Mouse (Mus musculus) layer of hippocampus, adult 9-11 months (tissue): ENCODE data around the gene Olfr115.

Experiments
- DNase-seq: peaks from one replicate; pipeline ENCODE4 v3.0.0; 2022

Gene Olfr115

GRCm38 (mm10) chr17:37627009-37627408 lies at the start of gene Olfr115, which contains the start of gene Olfr116:
TSS of gene Olfr115 (minus strand) at chr17:37627109.
TSS of gene Olfr116 (minus strand) at chr17:37627199.
- no peak for DNase-seq

- no peak for DNase-seq
Measured at GRCm38 (mm10) chr17:37666688-37667087, 39.8 kb upstream of the Olfr115 start, which contains the start of gene Olfr118. TSS of gene Olfr118 (plus strand) at chr17:37666988.

- no peak for DNase-seq
Measured at GRCm38 (mm10) chr17:37663682-37664081, 36.8 kb upstream of the Olfr115 start, which contains the start of gene Olfr117. TSS of gene Olfr117 (minus strand) at chr17:37663782.

DNA sequence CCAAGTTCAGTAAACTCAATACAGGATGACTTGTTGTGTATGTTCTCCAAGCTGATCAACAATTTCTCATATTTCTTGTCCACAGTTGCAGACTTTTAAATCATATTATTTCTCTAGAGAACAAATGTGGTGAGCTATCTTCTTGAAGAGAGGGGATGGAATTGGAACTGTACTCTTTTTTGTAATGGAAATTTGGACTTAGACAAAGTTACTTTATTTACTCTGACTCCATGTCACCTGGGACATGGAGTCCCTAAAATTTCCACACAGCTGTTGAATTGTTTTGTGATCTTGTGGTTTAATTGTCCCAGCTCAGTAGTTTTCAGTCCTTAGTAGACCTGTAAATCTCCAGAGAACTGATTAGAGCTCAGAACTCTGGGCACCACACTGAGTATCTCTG lies 34.3 kb downstream of the Olfr115 start, which contains the start of gene Olfr114:
Gene Olfr114, minus strand, starts transcription at position 101 of the 400 bp plus-strand sequence.
- DNase-seq, result no peak

DNA sequence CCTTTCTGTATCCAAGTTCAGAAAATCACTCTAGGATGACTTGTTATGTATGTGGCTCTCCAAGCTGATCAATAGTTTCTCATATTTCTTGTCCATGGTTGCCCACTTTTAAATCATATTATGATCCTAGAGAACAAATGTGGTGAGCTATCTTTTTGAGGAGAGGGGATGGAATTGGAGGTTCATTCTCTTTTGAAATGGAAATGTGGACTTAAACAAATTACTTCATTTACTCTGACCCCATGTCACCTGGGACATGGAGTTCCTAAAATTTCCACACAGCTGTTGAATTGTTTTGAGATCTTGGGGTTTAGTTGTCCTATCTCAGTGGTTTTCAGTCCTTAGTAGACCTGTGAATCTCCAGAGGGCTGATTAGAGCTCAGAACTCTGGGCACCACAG lies 49.3 kb downstream of the Olfr115 start, which contains the start of gene Olfr113:
Gene Olfr113, minus strand, starts transcription at position 101 of the 400 bp plus-strand sequence.
- DNase-seq, result no peak

DNA sequence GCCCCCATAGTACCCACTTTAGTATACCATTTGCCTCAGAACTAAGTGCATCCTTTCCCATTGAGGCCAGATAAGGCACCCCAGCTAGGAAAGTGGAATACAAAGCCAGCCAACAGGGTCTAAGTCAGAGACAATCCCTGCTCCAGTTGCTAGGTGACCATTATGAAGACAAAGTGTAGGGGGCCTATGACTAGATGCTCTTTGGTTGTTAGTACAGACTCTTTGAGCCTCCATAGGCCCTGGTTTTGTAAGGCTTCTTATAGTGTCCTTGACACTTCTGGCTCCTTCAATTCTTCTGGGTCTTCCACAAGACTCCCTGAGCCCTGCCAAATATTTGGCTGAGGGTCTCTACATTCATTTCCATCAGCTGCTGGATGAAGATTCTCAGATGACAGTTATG lies 57.6 kb downstream of the Olfr115 start, which contains the start of gene Olfr112:
Gene Olfr112, minus strand, starts transcription at position 101 of the 400 bp plus-strand sequence.
- no peak for DNase-seq
